Mouse (Mus musculus) CH12.LX (cell line): Measurements from ENCODE around the gene Il1r1. TPM values are rescaled to one million over a fixed set of nuclear protein-coding genes. Genes with fewer than 3 reads are reported as not detected.
A peak's percentile ranks its signal among the peaks of the same experiment; 100 is the strongest.

Source experiments
- DNase-seq: peaks from one replicate; pipeline ENCODE4 v3.0.0-alpha.2; 2013; ENCODE audit errors: extremely low read depth
- H3K27ac ChIP-seq: 2 replicates; pipeline ENCODE4 v1.5.1; 2012; ENCODE audit warnings: low read depth, mild to moderate bottlenecking, control low read depth, moderate library complexity; ENCODE audit not compliant: insufficient read depth
- H3K27me3 ChIP-seq: replicated peaks from 2 replicates; pipeline ENCODE3; 2012; ENCODE audit warnings: inconsistent platforms
- H3K36me3 ChIP-seq, 2 experiments: replicated peaks in 1 of 2; 2 replicates each; pipeline versions ENCODE3 to v1.6.1; 2012; ENCODE audit warnings: inconsistent platforms in 1 of 2, low read length in 1 of 2, mild to moderate bottlenecking in 1 of 2, mixed read lengths in 1 of 2, moderate library complexity in 1 of 2; ENCODE audit not compliant: control insufficient read depth in 1 of 2, insufficient read depth in 1 of 2
- H3K4me1 ChIP-seq, 2 experiments: 2 replicates each; pipeline ENCODE4 v1.6.1; 2012; ENCODE audit warnings: inconsistent platforms in 1 of 2, moderate library complexity in 1 of 2; ENCODE audit not compliant: insufficient read depth in 2 of 2, control insufficient read depth in 1 of 2
- H3K4me2 ChIP-seq: 2 replicates; pipeline ENCODE4 v1.6.1; 2012; ENCODE audit warnings: low read depth, mild to moderate bottlenecking, control low read depth; ENCODE audit not compliant: poor library complexity, insufficient read depth, severe bottlenecking
- H3K4me3 ChIP-seq, 3 experiments: fragments of 150-350 bp in 1 of 3; sonication (generic) in 1 of 3; replicated peaks in 1 of 3; 2 replicates each; pipeline versions ENCODE3 to v1.5.1; 2011 to 2012; ENCODE audit warnings: low read depth in 2 of 3, low read length in 2 of 3, mild to moderate bottlenecking in 2 of 3, moderate library complexity in 2 of 3, control low read depth in 1 of 3, improper control_type of control experiment in 1 of 3, inconsistent platforms in 1 of 3, mixed read lengths in 1 of 3; ENCODE audit not compliant: poor library complexity in 1 of 3
- H3K79me2 ChIP-seq: replicated peaks from 2 replicates; pipeline ENCODE4 v1.6.1; 2012; ENCODE audit warnings: mild to moderate bottlenecking, moderate library complexity; ENCODE audit not compliant: control insufficient read depth, poor library complexity, insufficient read depth, severe bottlenecking; ENCODE audit errors: extremely low read depth
- H3K9ac ChIP-seq: 2 replicates; pipeline ENCODE4 v1.6.1; 2012; ENCODE audit warnings: low read depth, mild to moderate bottlenecking, control low read depth, moderate library complexity; ENCODE audit not compliant: insufficient read depth
- H3K9me3 ChIP-seq: replicated peaks from 2 replicates; pipeline ENCODE3; 2012; ENCODE audit warnings: low read length, inconsistent platforms, mixed read lengths
- CHD2 ChIP-seq: IDR thresholded peaks from 2 replicates; pipeline ENCODE4 v1.6.1; 2011; ENCODE audit warnings: low read length, improper control_type of control experiment
- ELF1 ChIP-seq: IDR thresholded peaks from 2 replicates; pipeline ENCODE4 v1.6.1; 2014; ENCODE audit warnings: low read depth, mild to moderate bottlenecking, inconsistent platforms, low read length, improper control_type of control experiment
- JUND ChIP-seq: conservative IDR thresholded peaks from 2 replicates; pipeline ENCODE4 v1.6.1; 2011; ENCODE audit warnings: low read depth, low read length, improper control_type of control experiment
- KAT2A ChIP-seq: IDR thresholded peaks from 2 replicates; pipeline ENCODE4 v1.6.1; 2012; ENCODE audit warnings: low read length, improper control_type of control experiment, inconsistent platforms; ENCODE audit not compliant: insufficient replicate concordance
- MAFK ChIP-seq: IDR thresholded peaks from 2 replicates; pipeline ENCODE4 v1.6.1; 2011; ENCODE audit warnings: low read length, improper control_type of control experiment; ENCODE audit not compliant: insufficient replicate concordance
- MAX ChIP-seq: IDR thresholded peaks from 2 replicates; pipeline ENCODE4 v1.6.1; 2011; ENCODE audit warnings: low read length, improper control_type of control experiment
- NELFE ChIP-seq: IDR thresholded peaks from 2 replicates; pipeline ENCODE4 v1.6.1; 2011; ENCODE audit warnings: low read depth, low read length, improper control_type of control experiment
- SIN3A ChIP-seq: IDR thresholded peaks from 2 replicates; pipeline ENCODE4 v1.6.1; 2012; ENCODE audit warnings: low read length, improper control_type of control experiment, inconsistent platforms
- SMC3 ChIP-seq: IDR thresholded peaks from 2 replicates; pipeline ENCODE4 v1.6.1; 2011; ENCODE audit warnings: low read depth, low read length, improper control_type of control experiment
- UBTF ChIP-seq: IDR thresholded peaks from 2 replicates; pipeline ENCODE4 v1.6.1; 2012; ENCODE audit warnings: low read depth, mild to moderate bottlenecking, inconsistent platforms, low read length, improper control_type of control experiment, moderate library complexity
- USF1 ChIP-seq: IDR thresholded peaks from 2 replicates; pipeline ENCODE4 v1.6.1; 2014; ENCODE audit warnings: low read depth, mild to moderate bottlenecking, inconsistent platforms, low read length, improper control_type of control experiment
- ZKSCAN1 ChIP-seq: IDR thresholded peaks from 2 replicates; pipeline ENCODE4 v1.6.1; 2012; ENCODE audit warnings: low read depth, inconsistent platforms, low read length, improper control_type of control experiment, borderline replicate concordance
- ZNF384 ChIP-seq: IDR thresholded peaks from 2 replicates; pipeline ENCODE4 v1.6.1; 2012; ENCODE audit warnings: low read depth, low read length, improper control_type of control experiment, inconsistent platforms
- dilution Hi-C: fragments of 300-500 bp; cut with MboI; formaldehyde crosslinking; loops from 2 replicates; pipeline ENCODE4 v1.14.3; 2020; ENCODE audit warnings: low sequenced_read_pairs; ENCODE audit not compliant: extremely low pct_unique_long_range_greater_than_20kb, extremely low pct_ligation_motif_present
- in situ Hi-C: fragments of 300-500 bp; cut with MboI; formaldehyde crosslinking; loops from 3 replicates; pipeline ENCODE4 v1.14.3; 2019; ENCODE audit warnings: low sequenced_read_pairs, low pct_ligation_motif_present, low pct_unique_long_range_greater_than_20kb, mixed read lengths
- polyA plus RNA-seq: library from polyadenylated mRNA; unstranded; fragments of >175 nt; gene quantifications from 2 replicates; pipeline ENCODE4 v1.2.1, GENCODE M21; 2012; ENCODE audit warnings: low read depth; ENCODE audit not compliant: insufficient read length
- total RNA-seq, 2 experiments: library from RNA; depleted of rRNA; stranded (reverse); fragments of 300-350 nt in 1 of 2; fragments of >200 nt in 1 of 2; gene quantifications; 2 replicates each; pipeline ENCODE4 v1.2.3; 2012 to 2014

Gene Il1r1
- total and polyA plus RNA-seq, 3 experiments, result 0.04 TPM; not detected in 2

DNA sequence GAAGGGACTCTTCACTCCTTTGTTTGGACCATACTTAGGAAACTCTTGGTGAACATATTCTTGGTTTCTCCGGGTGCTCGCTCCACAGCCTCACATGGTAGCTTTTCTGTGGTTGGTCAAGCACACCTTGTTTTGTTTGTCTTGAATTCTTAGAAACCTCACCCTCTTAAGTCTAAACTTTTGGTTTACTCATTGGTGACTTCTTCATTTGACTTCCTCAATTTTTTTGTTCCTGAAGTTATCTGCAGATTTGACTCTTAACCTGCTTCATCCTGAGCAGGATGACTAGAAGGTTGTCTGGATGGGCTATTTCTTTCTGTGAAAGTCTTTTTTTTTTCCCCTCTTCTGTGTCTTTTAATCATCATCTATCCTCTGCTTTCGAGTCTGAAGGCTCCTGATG lies 129.8 kb downstream of the Il1r1 start:
- no peak overlapping the region for H3K27ac ChIP-seq
- TF ChIP-seq SMC3 (no peak), MAFK (no peak), ELF1 (no peak), CHD2 (no peak), JUND (no peak), ZKSCAN1 (no peak), UBTF (no peak), ZNF384 (no peak)
- dilution Hi-C loops, result no loop called here
- in situ Hi-C loops, result no loop called here
- H3K36me3 ChIP-seq, result no peaks in the 10 kb centered on the region
- H3K9me3 ChIP-seq, result no peaks in the 10 kb centered on the region
- H3K79me2 ChIP-seq, result no peaks in the 10 kb centered on the region
- peaks cover 0 to 39% of the 10 kb centered on the region in 2 experiments; a peak in 3 of 4 replicates for H3K4me1 ChIP-seq
- no peak for DNase-seq
- no peak overlapping the region for H3K4me2 ChIP-seq
- H3K4me3 ChIP-seq, result no peak overlapping the region
- no peaks in the 10 kb centered on the region for H3K27me3 ChIP-seq
- no peak overlapping the region for H3K9ac ChIP-seq

DNA sequence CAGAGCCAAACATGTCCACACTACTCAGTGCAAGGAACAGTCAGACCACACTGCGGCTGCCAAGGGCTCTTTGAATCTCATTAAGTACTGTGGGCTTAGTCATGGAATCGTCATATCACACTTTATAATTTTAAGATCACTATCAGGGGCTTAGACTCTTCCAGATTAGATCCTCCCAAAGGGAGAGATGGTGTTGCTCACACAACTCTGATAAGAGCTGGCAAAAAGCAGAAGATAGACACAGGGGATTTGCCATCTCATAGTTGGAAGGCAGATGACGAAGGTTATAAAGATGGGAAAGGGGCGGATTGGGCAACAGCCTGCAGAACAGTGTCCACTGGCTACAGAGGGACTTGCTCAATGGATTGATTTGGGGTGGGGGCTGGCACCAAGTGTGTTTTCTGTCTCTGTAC lies 130.6 kb downstream of the Il1r1 start:
- Histone ChIP-seq H3K36me3 (no peaks in the 10 kb centered on the region), H3K79me2 (no peaks in the 10 kb centered on the region), H3K27me3 (no peaks in the 10 kb centered on the region), H3K4me3 (no peak overlapping the region), H3K9me3 (no peaks in the 10 kb centered on the region), H3K27ac (no peak overlapping the region), H3K4me2 (no peak overlapping the region; the same call in 1 of the 2 replicates), H3K9ac (no peak overlapping the region), H3K4me1 (peaks cover 2 to 41% of the 10 kb centered on the region in 2 experiments; a peak in 3 of 4 replicates)
- in situ Hi-C loops (no loop called here), dilution Hi-C loops (no loop called here)
- DNase-seq, result no peak
- TF ChIP-seq JUND, result no peak
- TF ChIP-seq UBTF, result no peak
- TF ChIP-seq USF1, result no peak

DNA sequence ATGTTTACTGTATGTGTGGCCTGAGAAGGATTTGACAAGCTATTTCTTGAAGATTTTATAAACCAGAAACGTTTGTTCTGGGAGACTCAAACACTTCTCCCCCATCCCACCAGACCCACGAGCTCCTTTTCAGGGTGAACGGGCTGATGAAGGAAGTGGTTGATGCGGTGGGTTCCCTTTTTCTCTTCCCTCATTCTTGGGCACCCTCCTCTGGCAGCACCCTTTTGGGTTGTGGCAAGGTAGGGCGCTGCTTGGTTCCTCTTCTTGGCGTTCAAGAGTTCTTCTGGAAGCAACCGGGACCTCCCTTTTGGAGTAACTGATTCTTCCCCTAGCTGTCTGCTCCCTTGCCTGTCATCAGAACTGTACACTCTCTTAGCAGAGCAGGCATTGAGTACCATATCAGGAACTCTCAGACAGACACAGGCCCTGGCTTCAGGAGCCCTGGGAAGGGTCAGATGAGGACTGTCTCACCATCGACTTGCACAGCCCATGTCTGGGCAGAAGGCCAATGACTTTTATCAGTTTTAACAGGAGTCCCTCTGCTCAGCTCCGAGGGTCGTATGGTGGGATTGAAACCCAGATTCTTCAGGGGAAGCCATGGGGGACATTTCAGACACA lies 131.1 kb downstream of the Il1r1 start:
- DNase-seq, result peak; percentile 18
- Histone ChIP-seq H3K4me2 (no peak overlapping the region), H3K4me1 (peaks cover 3 to 41% of the 10 kb centered on the region in 2 experiments; a peak in 3 of 4 replicates), H3K27me3 (no peaks in the 10 kb centered on the region), H3K4me3 (no peak overlapping the region), H3K27ac (no peak overlapping the region), H3K9ac (no peak overlapping the region), H3K9me3 (no peaks in the 10 kb centered on the region), H3K79me2 (no peaks in the 10 kb centered on the region), H3K36me3 (no peaks in the 10 kb centered on the region)
- dilution Hi-C loops, result no loop called here
- TF ChIP-seq MAX (no peak), KAT2A (no peak), ZKSCAN1 (no peak), SIN3A (no peak), NELFE (no peak)
- in situ Hi-C loops, result no loop called here
